In genomic region chr10:60362310-60362628, GRCm38 (mm10) we compare ENCODE assay signal across 13 mouse cellular contexts. TPM values are rescaled to one million over a fixed set of nuclear protein-coding genes. Genes with fewer than 3 reads are reported as not detected.
DNase-seq lines count a peak whose midpoint lies in the region; ATAC-seq and TF ChIP-seq lines count a peak whose summit lies in the region.
"Had no signal": no experiment of that assay in that cellular context is flagged by ENCODE, and none has a peak within 500 bp of the region (broad histone marks: within the 10 kb centered on the region; RNA-seq: fewer than 3 reads in every experiment).

No protein-coding gene starts in this region.

- no peak overlapping the region for H3K4me3 ChIP-seq in forebrain, postnatal 0 days (ENCODE audit: low read depth, low read length)
- no peak overlapping the region for H3K4me3 ChIP-seq in forebrain, embryonic 14.5 days (ENCODE audit: low read depth, low read length)
- no peak overlapping the region for H3K4me3 ChIP-seq in kidney, postnatal 0 days (replicated peaks; ENCODE audit: low read depth, low read length)
- no peak overlapping the region for H3K4me3 ChIP-seq in limb, embryonic 14.5 days (replicated peaks; ENCODE audit: low read length)

- H3K27me3 ChIP-seq in forebrain, postnatal 0 days (ENCODE audit: insufficient read depth, low read length) = no peaks in the 10 kb centered on the region
- no peaks in the 10 kb centered on the region for H3K27me3 ChIP-seq in forebrain, embryonic 14.5 days (replicated peaks; ENCODE audit: control insufficient read depth, insufficient read depth, low read length)
- no peaks in the 10 kb centered on the region for H3K27me3 ChIP-seq in kidney, postnatal 0 days (ENCODE audit: insufficient read depth, low read length)
- H3K27me3 ChIP-seq in limb, embryonic 14.5 days (ENCODE audit: control insufficient read depth, insufficient read depth, low read length) = no peaks in the 10 kb centered on the region

- peak; percentile 53 for ATAC-seq in forebrain, postnatal 0 days
- ATAC-seq in forebrain, embryonic 14.5 days = no peak
- ATAC-seq in kidney, postnatal 0 days (replicated peaks; ENCODE audit: low FRiP score, low read depth) = no peak
- no peak; the same call in 1 of the 2 replicates for ATAC-seq in limb, embryonic 14.5 days (ENCODE audit: low FRiP score, low read depth)
- ATAC-seq in erythroid progenitor cell, adult 5-6 weeks (replicated peaks; ENCODE audit: low FRiP score, poor library complexity, severe bottlenecking) = no peak

- H3K36me3 ChIP-seq in forebrain, postnatal 0 days (ENCODE audit: insufficient read depth) = no peaks in the 10 kb centered on the region
- H3K36me3 ChIP-seq in forebrain, embryonic 14.5 days (ENCODE audit: control insufficient read depth, insufficient read depth, low read length) = no peaks in the 10 kb centered on the region
- H3K36me3 ChIP-seq in kidney, postnatal 0 days (ENCODE audit: insufficient read depth, low read length) = no peaks in the 10 kb centered on the region
- no peaks in the 10 kb centered on the region for H3K36me3 ChIP-seq in limb, embryonic 14.5 days (ENCODE audit: control insufficient read depth, insufficient read depth, low read length)

- H3K27ac ChIP-seq in forebrain, postnatal 0 days (ENCODE audit: low read depth, low read length) = no peak overlapping the region
- no peak overlapping the region; the same call in 1 of the 2 replicates for H3K27ac ChIP-seq in forebrain, embryonic 14.5 days (ENCODE audit: low read depth, low read length)
- H3K27ac ChIP-seq in kidney, postnatal 0 days = 0 out of 2 replicates have a peak overlapping the region, but pooled peaks have one; percentile 31
- H3K27ac ChIP-seq in limb, embryonic 14.5 days (replicated peaks; ENCODE audit: low read depth, low read length) = peak overlapping the region; percentile 67

- H3K4me1 ChIP-seq in forebrain, postnatal 0 days (ENCODE audit: insufficient read depth) = no peaks in the 10 kb centered on the region
- H3K4me1 ChIP-seq in forebrain, embryonic 14.5 days (ENCODE audit: control insufficient read depth, insufficient read depth, low read length) = peaks cover 5% of the 10 kb centered on the region; the same call in 1 of the 2 replicates
- 0 out of 2 replicates have a peak, but pooled peaks cover 5% of the 10 kb centered on the region for H3K4me1 ChIP-seq in kidney, postnatal 0 days (replicated peaks; ENCODE audit: insufficient read depth, low read length)
- peaks cover 12% of the 10 kb centered on the region for H3K4me1 ChIP-seq in limb, embryonic 14.5 days (ENCODE audit: control insufficient read depth, insufficient read depth, low read length)

- TF ChIP-seq POLR2A in limb, embryonic 14.5 days (IDR thresholded peaks at IDR 0.05; ENCODE audit: borderline replicate concordance, extremely low read depth, insufficient read depth, insufficient read length) = no peak

- 59% methylated on average over 2 of the region's 2 CpGs for WGBS in forebrain, postnatal 0 days
- WGBS in forebrain, embryonic 14.5 days = 65% methylated on average over 2 of the region's 2 CpGs
- 31% methylated on average over 2 of the region's 2 CpGs for WGBS in kidney, postnatal 0 days
- 21% methylated on average over 2 of the region's 2 CpGs for WGBS in limb, embryonic 14.5 days

- DNase-seq in forebrain, postnatal 0 days = no peak
- no peak for DNase-seq in forebrain, embryonic 14.5 days (ENCODE audit: low spot score)
- DNase-seq in kidney, postnatal 0 days (ENCODE audit: low spot score) = no peak
- no peak for DNase-seq in kidney, adult 9 months
- peak; percentile 55 for DNase-seq in brain, adult 2 months (ENCODE audit: low read depth, low spot score)
- no peak for DNase-seq in limb, embryonic 14.5 days (ENCODE audit: low spot score)
- DNase-seq in embryo, embryonic 10.5 days (ENCODE audit: low spot score) = no peak
- DNase-seq: cerebellum, adult 11 months; thymus, postnatal 36 days had no signal

- no peak overlapping the region for H3K4me2 ChIP-seq in forebrain, postnatal 0 days (ENCODE audit: low read depth)
- H3K4me2 ChIP-seq in forebrain, embryonic 14.5 days (ENCODE audit: low read length) = no peak overlapping the region
- no peak overlapping the region for H3K4me2 ChIP-seq in kidney, postnatal 0 days (ENCODE audit: low read length)
- H3K4me2 ChIP-seq in limb, embryonic 14.5 days (replicated peaks; ENCODE audit: low read depth, low read length, severe bottlenecking) = no peak overlapping the region
- H3K4me2 ChIP-seq: liver, embryonic 11.5 days had no signal

- TF ChIP-seq CTCF in forebrain, postnatal 0 days (IDR thresholded peaks at IDR 0.05; ENCODE audit: low read depth) = no peak
- no peak for TF ChIP-seq CTCF in kidney, postnatal 0 days (IDR thresholded peaks at IDR 0.05; ENCODE audit: low read depth)

- no peak overlapping the region for H3K9ac ChIP-seq in forebrain, postnatal 0 days
- H3K9ac ChIP-seq in forebrain, embryonic 14.5 days (ENCODE audit: low read length) = no peak overlapping the region
- no peak overlapping the region for H3K9ac ChIP-seq in kidney, postnatal 0 days (ENCODE audit: low read depth, low read length)
- H3K9ac ChIP-seq in limb, embryonic 14.5 days (ENCODE audit: low read depth, low read length, severe bottlenecking) = no peak overlapping the region

- H3K9me3 ChIP-seq in forebrain, postnatal 0 days (ENCODE audit: low read length) = no peaks in the 10 kb centered on the region
- H3K9me3 ChIP-seq in forebrain, embryonic 14.5 days (replicated peaks; ENCODE audit: control insufficient read depth, low read length) = no peaks in the 10 kb centered on the region
- H3K9me3 ChIP-seq in kidney, postnatal 0 days (replicated peaks; ENCODE audit: low read length) = no peaks in the 10 kb centered on the region
- no peaks in the 10 kb centered on the region for H3K9me3 ChIP-seq in limb, embryonic 14.5 days (ENCODE audit: control insufficient read depth, low read length)

RNA-seq across cellular contexts. Expression of gene Vsir, which starts 15.6 kb away (rescaled TPM):
- total RNA-seq in forebrain, postnatal 0 days (2014; rRNA removed) = 6.8 and 9.3 TPM in 2 replicates
- polyA plus RNA-seq in forebrain, postnatal 0 days (2015; fragmentation: Nextera tagmentation; extraction: Ambion mirVana) = 2.5 TPM in 2 replicates
- 2.1 and 2.3 TPM in 2 replicates for polyA plus RNA-seq in forebrain, embryonic 14.5 days (2014; fragmentation: Nextera tagmentation; extraction: Ambion mirVana)
- polyA plus RNA-seq in kidney, postnatal 0 days (2015; fragmentation: Nextera tagmentation; extraction: Ambion mirVana) = 3.4 and 3.7 TPM in 2 replicates
- polyA plus RNA-seq in limb, embryonic 14.5 days (2012; rRNA removed) = 9.4 and 11.5 TPM in 2 replicates
- polyA plus RNA-seq in limb, embryonic 14.5 days (2014; fragmentation: Nextera tagmentation; extraction: Ambion mirVana) = 4.0 and 5.0 TPM in 2 replicates
- 84.7 and 114 TPM in 2 replicates for total RNA-seq in erythroid progenitor cell, adult 5-6 weeks (2015; ENCODE audit: low replicate concordance)
- 84.7 and 147 TPM in 2 replicates for total RNA-seq in erythroid progenitor cell, adult 5-6 weeks (2017; ENCODE audit: low replicate concordance)

RNA-seq across cellular contexts. Expression of gene Gm17455, which starts 37.3 kb away (rescaled TPM):
- 4.7 and 5.4 TPM in 2 replicates for total RNA-seq in forebrain, postnatal 0 days (2014; rRNA removed)
- 9.4 and 10.6 TPM in 2 replicates for polyA plus RNA-seq in forebrain, postnatal 0 days (2015; fragmentation: Nextera tagmentation; extraction: Ambion mirVana)
- polyA plus RNA-seq in forebrain, embryonic 14.5 days (2014; fragmentation: Nextera tagmentation; extraction: Ambion mirVana) = 5.8 and 6.9 TPM in 2 replicates
- 0.74 and 0.84 TPM in 2 replicates for polyA plus RNA-seq in kidney, postnatal 0 days (2015; fragmentation: Nextera tagmentation; extraction: Ambion mirVana)
- polyA plus RNA-seq in limb, embryonic 14.5 days (2012; rRNA removed) = 0.45 and 0.96 TPM in 2 replicates
- 0.51 and 2.8 TPM in 2 replicates for polyA plus RNA-seq in limb, embryonic 14.5 days (2014; fragmentation: Nextera tagmentation; extraction: Ambion mirVana)
- not detected in 2 replicates for total RNA-seq in erythroid progenitor cell, adult 5-6 weeks (2015; ENCODE audit: low replicate concordance)
- total RNA-seq in erythroid progenitor cell, adult 5-6 weeks (2017; ENCODE audit: low replicate concordance) = not detected in 2 replicates
- total RNA-seq: hematopoietic stem cell, adult 5-6 weeks; MEL had no signal

Comparison
In these comparisons a context has a peak if more than half of its experiments do, and no peak if none do; other contexts are left out.
1. H3K27ac ChIP-seq: peak in kidney, postnatal 0 days (single experiment) and limb, embryonic 14.5 days (single experiment); none in forebrain, postnatal 0 days (single experiment) and forebrain, embryonic 14.5 days (single experiment).